Mouse (Mus musculus) erythroid progenitor cell, adult 5-6 weeks (primary cell): ENCODE measurements around the gene Tsr2. TPM values are rescaled to one million over a fixed set of nuclear protein-coding genes. Genes with fewer than 3 reads are reported as not detected.

Source experiments
- ATAC-seq: replicated peaks from 2 replicates; pipeline ENCODE4 v1.8.0; 2016; ENCODE audit warnings: moderate number of reproducible peaks, mild to moderate bottlenecking, moderate TSS enrichment, inconsistent platforms; ENCODE audit not compliant: poor library complexity, low FRiP score, severe bottlenecking
- total RNA-seq, 2 experiments: library from RNA; stranded (forward) in 1 of 2; stranded (reverse) in 1 of 2; fragments of 150-400 nt in 1 of 2; fragments of 186-747, 209-891 nt in 1 of 2; gene quantifications; 2 replicates each; pipeline versions ENCODE4 v1.2.3 to v1.2.4; 2015 to 2017; ENCODE audit warnings: low replicate concordance in 2 of 2

The Tsr2 gene
- total RNA-seq, 2 experiments from 2014 or later: 8.4 to 8.9 TPM

- no peak for ATAC-seq
Measured at GRCm38 (mm10) chrX:151047431-151048058, 48.8 kb downstream of the Tsr2 start.

- ATAC-seq: no peak; the same call in 1 of the 2 replicates
Measured at GRCm38 (mm10) chrX:151046777-151047430, 49.4 kb downstream of the Tsr2 start.

- no peak for ATAC-seq
Measured at GRCm38 (mm10) chrX:151046321-151046720, 50.0 kb downstream of the Tsr2 start.

GRCm38 (mm10) chrX:151045850-151046249 is 50.5 kb downstream of the Tsr2 start, which contains the start of gene Fgd1:
Gene Fgd1, plus strand, starts transcription at chrX:151046150.
- ATAC-seq: no peak

GRCm38 (mm10) chrX:151041223-151041622 is 55.1 kb downstream of the Tsr2 start:
- no peak for ATAC-seq

Other genes with a start within 250 kb of the Tsr2 start
- gene Gnl3l, start 79.2 kb downstream of the Tsr2 start, total RNA-seq (2015; ENCODE audit: low replicate concordance): 8.8 and 14.8 TPM in 2 replicates
- 17.8 and 26.2 TPM in 2 replicates for gene Gnl3l, start 79.2 kb downstream of the Tsr2 start, total RNA-seq (2017; ENCODE audit: low replicate concordance)
- not detected in 2 replicates for gene Fgd1, start 50.4 kb downstream of the Tsr2 start, total RNA-seq (2015; ENCODE audit: low replicate concordance)
- gene Fgd1, start 50.4 kb downstream of the Tsr2 start, total RNA-seq (2017; ENCODE audit: low replicate concordance): not detected in 2 replicates
- not detected in 2 replicates for gene Wnk3, start 101.5 kb upstream of the Tsr2 start, total RNA-seq (2015; ENCODE audit: low replicate concordance)
- gene Wnk3, start 101.5 kb upstream of the Tsr2 start, total RNA-seq (2017; ENCODE audit: low replicate concordance): not detected in 2 replicates
- 0.84 and 2.5 TPM in 2 replicates for gene Fam120c, start 247.6 kb upstream of the Tsr2 start, total RNA-seq (2015; ENCODE audit: low replicate concordance)
- 0.77 and 1.3 TPM in 2 replicates for gene Fam120c, start 247.6 kb upstream of the Tsr2 start, total RNA-seq (2017; ENCODE audit: low replicate concordance)